Comparison of ENCODE assay signal across 8 mouse cellular contexts in genomic region chr9:56223429-56224051, GRCm38 (mm10). TPM values are rescaled to one million over a fixed set of nuclear protein-coding genes. Genes with fewer than 3 reads are reported as not detected.
DNase-seq lines count a peak whose midpoint lies in the region; ATAC-seq lines count a peak whose summit lies in the region.
"Not testable (repeated sequence)": the region's sequence is repeated elsewhere in the genome, so short reads cannot be mapped to it uniquely, and the experiment has no call there.

No protein-coding gene starts in this region.

- H3K4me2 ChIP-seq in hindbrain, embryonic 11.5 days (replicated peaks; ENCODE audit: low read depth, low read length) = 0 out of 2 replicates have a peak overlapping the region, but pooled peaks have one; percentile 5
- not testable (repeated sequence) for H3K4me2 ChIP-seq in liver, embryonic 11.5 days
- H3K4me2 ChIP-seq in midbrain, embryonic 15.5 days = peak overlapping the region; percentile 41

- ATAC-seq in CD4-positive, CD25-positive, alpha-beta regulatory T cell, adult 4 months = peak; percentile 99
- ATAC-seq in hindbrain, embryonic 11.5 days (ENCODE audit: low FRiP score) = peak; percentile 100
- peak; percentile 100 for ATAC-seq in liver, embryonic 11.5 days (replicated peaks; ENCODE audit: low FRiP score)
- peak; percentile 100 for ATAC-seq in midbrain, embryonic 15.5 days (replicated peaks)

- H3K4me1 ChIP-seq in hindbrain, embryonic 11.5 days (replicated peaks; ENCODE audit: control insufficient read depth, insufficient read depth, low read length); liver, embryonic 11.5 days (replicated peaks; ENCODE audit: control insufficient read depth, insufficient read depth, low read length); midbrain, embryonic 15.5 days: not testable (repeated sequence)

- not testable (repeated sequence) for H3K36me3 ChIP-seq in hindbrain, embryonic 11.5 days (ENCODE audit: control insufficient read depth, insufficient read depth, low read length); liver, embryonic 11.5 days (ENCODE audit: control insufficient read depth, insufficient read depth, low read length); midbrain, embryonic 15.5 days (replicated peaks)

- H3K4me3 ChIP-seq in hindbrain, embryonic 11.5 days (ENCODE audit: low read depth, low read length); liver, embryonic 11.5 days (ENCODE audit: low read depth, low read length): not testable (repeated sequence)
- H3K4me3 ChIP-seq in midbrain, embryonic 15.5 days = peak overlapping the region; percentile 29

- H3K27me3 ChIP-seq in hindbrain, embryonic 11.5 days (ENCODE audit: control insufficient read depth, insufficient read depth, low read length); liver, embryonic 11.5 days (replicated peaks; ENCODE audit: control insufficient read depth, insufficient read depth, low read length); midbrain, embryonic 15.5 days (replicated peaks): not testable (repeated sequence)

- not testable (repeated sequence) for H3K9me3 ChIP-seq in hindbrain, embryonic 11.5 days (ENCODE audit: control insufficient read depth, low read length); liver, embryonic 11.5 days (ENCODE audit: control insufficient read depth, low read length); midbrain, embryonic 15.5 days

- H3K9ac ChIP-seq in hindbrain, embryonic 11.5 days (ENCODE audit: low read depth, low read length); liver, embryonic 11.5 days (ENCODE audit: low read depth, low read length); midbrain, embryonic 15.5 days: not testable (repeated sequence)

- 25% methylated on average over 33 of the region's 45 CpGs for WGBS in hindbrain, embryonic 11.5 days
- WGBS in liver, embryonic 11.5 days = 51% methylated on average over 35 of the region's 45 CpGs
- 14% methylated on average over 45 of the region's 45 CpGs for WGBS in midbrain, embryonic 15.5 days

- DNase-seq in cerebellum, postnatal 14 days = peak; percentile 41 to 64
- DNase-seq in gastrocnemius, adult 18-20 months (ENCODE audit: low spot score) = peak; percentile 82
- DNase-seq in hindbrain, embryonic 11.5 days (ENCODE audit: low spot score); liver, embryonic 11.5 days (ENCODE audit: low spot score): not testable (repeated sequence)
- DNase-seq in layer of hippocampus, adult 11-12 months (ENCODE audit: low spot score) = peak; percentile 83
- DNase-seq in spleen, postnatal 14 days (ENCODE audit: low spot score in 2 of 2) = peak; percentile 62 to 70

- not testable (repeated sequence) for H3K27ac ChIP-seq in hindbrain, embryonic 11.5 days (ENCODE audit: low read depth, low read length); liver, embryonic 11.5 days (ENCODE audit: low read depth, low read length); midbrain, embryonic 15.5 days

RNA-seq across cellular contexts. Expression of gene Tspan3, which starts 58.3 kb away (rescaled TPM):
- polyA plus RNA-seq in CD4-positive, CD25-positive, alpha-beta regulatory T cell, adult 4 months (2017; shearing (Covaris generic)) = 10 to 100 TPM; 49.3 to 51.4 TPM
- 100 to 1,000 TPM; 112 to 113 TPM for total RNA-seq in gastrocnemius, adult 18-20 months (2021)
- 529 and 555 TPM in 2 replicates for polyA plus RNA-seq in hindbrain, embryonic 11.5 days (2014; fragmentation: Nextera tagmentation; extraction: Ambion mirVana)
- polyA plus RNA-seq in liver, embryonic 11.5 days (2014; fragmentation: Nextera tagmentation; extraction: Ambion mirVana) = 154 and 159 TPM in 2 replicates
- polyA plus RNA-seq in midbrain, embryonic 15.5 days (2015; fragmentation: Nextera tagmentation; extraction: Ambion mirVana) = 591 and 622 TPM in 2 replicates
